Mouse (Mus musculus) lung, postnatal 0 days (tissue): Measurements from ENCODE around the gene Mmachc. TPM values are rescaled to one million over a fixed set of nuclear protein-coding genes. Genes with fewer than 3 reads are reported as not detected.

Experiments used
- ATAC-seq: fragments of 200-750 bp; cut with Nextera tagmentation; 2 replicates; pipeline ENCODE4 v1.8.0; 2017; ENCODE audit warnings: moderate library complexity
- DNase-seq: peaks from one replicate; pipeline ENCODE4 v3.0.0-alpha.2; 2016; ENCODE audit warnings: low spot score
- H3K27ac ChIP-seq: fragments of 300-500 bp; sonication (generic); 2 replicates; pipeline ENCODE4 v1.5.1; 2014; ENCODE audit warnings: antibody characterized with exemption, mild to moderate bottlenecking, low read length, mixed read lengths
- H3K27me3 ChIP-seq: fragments of 300-500 bp; sonication (generic); replicated peaks from 2 replicates; pipeline ENCODE4 v1.6.1; 2014; ENCODE audit warnings: low read length, mixed read lengths; ENCODE audit not compliant: insufficient read depth
- H3K36me3 ChIP-seq: fragments of 300-500 bp; sonication (generic); 2 replicates; pipeline ENCODE4 v1.6.1; 2014; ENCODE audit warnings: low read length, mixed read lengths; ENCODE audit not compliant: insufficient read depth
- H3K4me1 ChIP-seq: fragments of 300-500 bp; sonication (generic); 2 replicates; pipeline ENCODE4 v1.6.1; 2014; ENCODE audit warnings: antibody characterized with exemption, low read depth, low read length, mixed read lengths; ENCODE audit not compliant: insufficient read depth
- H3K4me2 ChIP-seq: fragments of 300-500 bp; sonication (generic); replicated peaks from 2 replicates; pipeline ENCODE4 v1.6.1; 2014; ENCODE audit warnings: low read depth, mild to moderate bottlenecking, low read length, moderate library complexity, mixed read lengths
- H3K4me3 ChIP-seq: fragments of 300-500 bp; sonication (generic); 2 replicates; pipeline ENCODE4 v1.5.1; 2014; ENCODE audit warnings: low read depth, low read length
- H3K9ac ChIP-seq: fragments of 300-500 bp; sonication (generic); replicated peaks from 2 replicates; pipeline ENCODE4 v1.6.1; 2014; ENCODE audit warnings: low read depth, mild to moderate bottlenecking
- H3K9me3 ChIP-seq: fragments of 300-500 bp; sonication (generic); 2 replicates; pipeline ENCODE4 v1.6.1; 2016; ENCODE audit warnings: low read length, mixed read lengths
- CTCF ChIP-seq: IDR thresholded peaks from 2 replicates; pipeline ENCODE4 v1.5.1; 2016; ENCODE audit warnings: antibody characterized with exemption, mild to moderate bottlenecking
- EP300 ChIP-seq: IDR thresholded peaks from 2 replicates; pipeline ENCODE4 v1.6.1; 2016; ENCODE audit warnings: antibody characterized with exemption, mild to moderate bottlenecking, control low read depth
- WGBS: fragments of 180-500 bp; shearing (Covaris S2); extraction: QIAGEN DNeasy Blood & Tissue Kit; methylation state at CpG from one replicate; pipeline ENCODE4 v1.1.7; 2014; 5-methylcytosine and 5-hydroxymethylcytosine counted together
- polyA plus RNA-seq: library from polyadenylated mRNA; unstranded; fragments of >200 nt; fragmentation: Nextera tagmentation; extraction: Ambion mirVana; gene quantifications from 2 replicates; pipeline ENCODE4 v1.2.1, GENCODE M21; 2015

Gene Mmachc
- polyA plus RNA-seq = 6.9 and 7.1 TPM in 2 replicates

- DNase-seq (peak; percentile 100), ATAC-seq (peak; percentile 99)
- TF ChIP-seq EP300 (peak; percentile 77), CTCF (peak; percentile 39)
- Histone ChIP-seq H3K9ac (peak within 1 kb of the TSS; percentile 23), H3K4me3 (peak within 1 kb of the TSS; percentile 44), H3K27me3 (no peaks in the 10 kb centered on the region), H3K27ac (no peak within 1 kb of the TSS), H3K9me3 (no peaks in the 10 kb centered on the region), H3K36me3 (0 out of 2 replicates have a peak, but pooled peaks cover 2% of the 10 kb centered on the region), H3K4me2 (peak within 1 kb of the TSS; percentile 73), H3K4me1 (peaks cover 10% of the 10 kb centered on the region; the same call in 1 of the 2 replicates)
- under 1% methylated on average over 29 of the region's 29 CpGs for WGBS
Observed at GRCm38 (mm10) chr4:116708201-116708764, at the start of gene Mmachc, which contains the start of gene Ccdc163. Gene Mmachc, minus strand, starts transcription at chr4:116708406. Gene Ccdc163, plus strand, starts transcription at chr4:116708509.

DNA sequence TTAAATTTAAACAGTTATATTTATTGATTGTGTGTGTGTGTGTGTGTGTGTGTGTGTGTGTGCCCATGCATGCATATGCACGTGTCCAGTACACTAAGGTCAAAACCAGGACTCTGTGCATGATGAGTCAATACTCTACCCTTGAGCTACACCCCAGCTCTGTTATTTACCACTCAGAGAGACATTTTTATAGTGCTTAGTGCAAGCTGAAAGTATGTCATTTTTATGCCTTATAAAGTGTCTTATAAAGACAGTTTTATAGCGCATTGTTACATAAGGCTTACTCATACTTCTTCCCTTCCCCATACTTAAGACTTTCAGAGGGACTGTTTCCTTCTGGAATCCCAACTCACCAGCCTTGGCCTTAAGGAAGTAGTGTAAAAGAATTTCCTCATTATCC is 41.5 kb upstream of the Mmachc start:
- ATAC-seq (no peak), DNase-seq (no peak)
- no peak overlapping the region for H3K4me2 ChIP-seq
- H3K9ac ChIP-seq = no peak overlapping the region
- H3K4me1 ChIP-seq = no peaks in the 10 kb centered on the region
- no peaks in the 10 kb centered on the region for H3K36me3 ChIP-seq
- H3K27me3 ChIP-seq = no peaks in the 10 kb centered on the region
- H3K27ac ChIP-seq = no peak overlapping the region
- WGBS = 91% methylated on average over 2 of the region's 2 CpGs
- H3K4me3 ChIP-seq = no peak overlapping the region
- TF ChIP-seq CTCF = no peak
- no peak for TF ChIP-seq EP300
- no peaks in the 10 kb centered on the region for H3K9me3 ChIP-seq

- no peak for ATAC-seq
- Histone ChIP-seq H3K36me3 (no peaks in the 10 kb centered on the region), H3K9me3 (no peaks in the 10 kb centered on the region), H3K4me2 (no peak overlapping the region), H3K27ac (no peak overlapping the region), H3K4me1 (no peaks in the 10 kb centered on the region), H3K9ac (no peak overlapping the region), H3K4me3 (no peak overlapping the region), H3K27me3 (no peaks in the 10 kb centered on the region)
- WGBS = 72% methylated on average over 9 of the region's 9 CpGs
- TF ChIP-seq CTCF (no peak), EP300 (no peak)
- no peak for DNase-seq
Observed at GRCm38 (mm10) chr4:116738972-116739751, 31.0 kb upstream of the Mmachc start.

DNA sequence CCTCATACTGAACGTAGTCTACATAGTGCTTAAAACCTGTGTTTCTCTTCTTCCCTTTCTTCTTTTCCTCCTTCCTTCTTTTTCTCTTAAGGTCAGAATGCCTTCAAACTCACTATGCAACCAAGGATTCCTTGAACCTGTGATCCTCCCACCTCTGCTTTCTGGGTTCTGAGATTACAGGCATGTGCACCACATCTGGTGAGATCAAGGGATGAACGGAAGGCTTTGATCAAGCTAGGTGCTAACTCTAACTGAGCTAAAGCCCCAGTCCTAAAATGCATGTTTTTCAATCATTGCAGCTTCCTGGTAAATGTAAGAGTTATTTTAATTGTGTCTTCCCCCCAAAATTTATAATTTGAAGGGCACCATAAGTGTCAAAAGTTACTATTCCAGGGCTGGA is 26.8 kb upstream of the Mmachc start:
- ATAC-seq (no peak), DNase-seq (no peak)
- no peak overlapping the region for H3K9ac ChIP-seq
- WGBS = 69% methylated on average over 2 of the region's 2 CpGs
- no peaks in the 10 kb centered on the region for H3K9me3 ChIP-seq
- no peak overlapping the region for H3K4me3 ChIP-seq
- no peaks in the 10 kb centered on the region for H3K27me3 ChIP-seq
- H3K36me3 ChIP-seq = no peaks in the 10 kb centered on the region
- H3K27ac ChIP-seq = no peak overlapping the region
- no peaks in the 10 kb centered on the region for H3K4me1 ChIP-seq
- no peak for TF ChIP-seq EP300
- TF ChIP-seq CTCF = no peak
- H3K4me2 ChIP-seq = no peak overlapping the region

DNA sequence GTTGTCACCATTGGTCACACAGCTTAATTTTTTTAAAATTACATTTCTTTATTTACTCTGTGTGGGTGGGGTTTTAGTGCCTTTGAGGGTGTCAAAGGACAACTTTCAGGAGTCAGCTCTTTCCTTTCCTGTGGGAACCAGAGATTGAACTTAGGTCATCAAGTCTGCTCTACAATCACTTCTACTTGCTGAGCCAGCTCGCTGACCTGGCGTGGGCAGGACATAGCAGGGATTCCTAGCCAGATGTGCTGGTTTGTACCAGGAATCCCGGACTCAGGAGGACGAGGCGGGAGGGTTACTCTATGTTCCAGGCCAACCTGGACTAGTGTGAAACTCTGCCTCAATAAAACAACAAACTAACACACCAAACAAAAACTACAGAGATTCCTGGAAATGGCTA is 24.1 kb upstream of the Mmachc start:
- H3K4me3 ChIP-seq = no peak overlapping the region
- ATAC-seq (no peak), DNase-seq (no peak)
- H3K4me2 ChIP-seq = no peak overlapping the region
- no peaks in the 10 kb centered on the region for H3K27me3 ChIP-seq
- H3K4me1 ChIP-seq = no peaks in the 10 kb centered on the region
- H3K9ac ChIP-seq = no peak overlapping the region
- H3K9me3 ChIP-seq = no peaks in the 10 kb centered on the region
- no peak for TF ChIP-seq CTCF
- TF ChIP-seq EP300 = no peak
- no peak overlapping the region for H3K27ac ChIP-seq
- 72% methylated on average over 5 of the region's 5 CpGs for WGBS
- H3K36me3 ChIP-seq = no peaks in the 10 kb centered on the region

- no peak for ATAC-seq
- Histone ChIP-seq H3K9me3 (no peaks in the 10 kb centered on the region), H3K4me1 (no peaks in the 10 kb centered on the region), H3K36me3 (no peaks in the 10 kb centered on the region), H3K27me3 (no peaks in the 10 kb centered on the region), H3K4me3 (no peak overlapping the region), H3K27ac (no peak overlapping the region), H3K4me2 (no peak overlapping the region), H3K9ac (no peak overlapping the region)
- DNase-seq = no peak
- WGBS = 65% methylated on average over 9 of the region's 9 CpGs
- TF ChIP-seq EP300 (no peak), CTCF (no peak)
Observed at GRCm38 (mm10) chr4:116731077-116731476, 22.9 kb upstream of the Mmachc start.
